Mouse (Mus musculus): Measurements from ENCODE around the gene Phlpp1.

- no peak for TF ChIP-seq CTCF (IDR thresholded peaks at IDR 0.05; ENCODE audit: low read depth, low read length)
- no peak for TF ChIP-seq POLR2A (IDR thresholded peaks at IDR 0.05; ENCODE audit: extremely low read depth, insufficient read depth, low read length)
These were observed 17.8 kb downstream of the Phlpp1 start for GRCm38 (mm10) chr1:106189311-106189710.

Measured in liver, adult 2 months (tissue).